Mouse (Mus musculus) monocyte, adult 2 months (primary cell): Measurements from ENCODE around the gene Atp5j2.
"Not testable (repeated sequence)": the region's sequence is repeated elsewhere in the genome, so short reads cannot be mapped to it uniquely, and the experiment has no call there.

Experiments
- DNase-seq, 2 experiments: peaks; one replicate each; pipeline ENCODE4 v3.0.0; 2022; ENCODE audit warnings: low spot score in 2 of 2, low read depth in 1 of 2

Atp5j2 gene

DNA sequence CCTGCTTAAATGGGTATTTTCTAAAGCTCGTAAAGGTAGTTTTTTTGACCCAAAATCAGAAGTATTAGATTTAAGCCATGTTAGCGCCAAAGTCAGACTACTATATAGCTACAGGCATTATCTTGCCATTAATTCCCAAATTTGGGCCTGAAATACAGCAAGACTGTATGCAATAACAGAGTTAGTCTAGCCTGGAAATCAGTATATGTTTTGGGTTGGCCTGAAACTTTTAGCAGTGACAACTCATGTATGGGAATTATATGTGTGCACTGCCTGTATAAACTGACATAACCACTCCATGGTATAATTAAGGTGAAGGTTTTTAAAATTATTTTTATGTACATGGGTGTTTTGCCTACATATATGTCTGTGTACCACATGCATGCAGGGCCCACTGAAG is at the start of gene Atp5j2:
Gene Atp5j2, minus strand, starts transcription at position 101 of the 400 bp plus-strand sequence.
- no peak for DNase-seq

GRCm38 (mm10) chr5:145234636-145235035 is 42.8 kb upstream of the Atp5j2 start:
- no peak for DNase-seq

- DNase-seq: no peak
These were observed 40.1 kb upstream of the Atp5j2 start for GRCm38 (mm10) chr5:145231893-145232411.

- DNase-seq: peak; percentile 94 to 98
These were observed 39.6 kb upstream of the Atp5j2 start, which contains the start of gene Zfp655 for GRCm38 (mm10) chr5:145231367-145231871. TSS of gene Zfp655 (plus strand) at chr5:145231715.

DNA sequence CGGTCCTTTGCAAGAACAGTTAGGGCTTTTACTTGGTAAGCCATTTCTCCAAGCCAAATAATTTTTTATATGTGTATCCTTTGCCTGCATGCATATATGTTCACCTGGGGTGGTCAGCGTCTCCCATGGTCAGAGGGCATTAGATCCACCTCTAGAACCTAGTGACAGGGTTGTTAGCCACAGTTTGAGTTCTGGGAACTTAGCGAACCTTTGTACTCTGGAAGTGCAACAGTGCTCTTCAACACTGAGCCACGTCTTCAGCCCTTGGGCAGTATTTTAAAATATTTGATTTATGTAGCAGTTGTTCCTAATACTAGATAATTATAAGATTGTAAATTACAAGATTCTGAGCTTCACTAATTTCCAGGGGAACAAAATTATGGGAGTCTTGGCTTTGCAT is 38.8 kb upstream of the Atp5j2 start:
- no peak for DNase-seq

DNA sequence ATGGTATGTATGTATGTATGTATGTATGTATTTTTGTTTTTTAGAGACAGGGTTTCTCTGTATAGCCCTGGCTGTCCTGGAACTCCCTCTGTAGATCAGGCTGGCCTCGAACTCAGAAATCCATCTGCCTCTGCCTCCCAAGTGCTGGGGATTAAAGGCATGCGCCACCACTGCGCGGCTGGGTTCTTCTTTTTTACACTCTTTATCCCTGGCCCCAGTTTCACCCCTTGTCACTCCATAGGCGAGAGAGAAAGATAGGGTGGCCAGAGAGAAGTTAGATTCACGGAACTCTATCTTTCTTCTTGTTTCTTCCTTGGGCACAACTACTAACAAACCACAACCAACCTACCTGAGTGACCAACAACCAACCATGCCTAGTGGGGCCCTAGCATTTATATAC is 37.4 kb upstream of the Atp5j2 start:
- DNase-seq: not testable (repeated sequence)

DNA sequence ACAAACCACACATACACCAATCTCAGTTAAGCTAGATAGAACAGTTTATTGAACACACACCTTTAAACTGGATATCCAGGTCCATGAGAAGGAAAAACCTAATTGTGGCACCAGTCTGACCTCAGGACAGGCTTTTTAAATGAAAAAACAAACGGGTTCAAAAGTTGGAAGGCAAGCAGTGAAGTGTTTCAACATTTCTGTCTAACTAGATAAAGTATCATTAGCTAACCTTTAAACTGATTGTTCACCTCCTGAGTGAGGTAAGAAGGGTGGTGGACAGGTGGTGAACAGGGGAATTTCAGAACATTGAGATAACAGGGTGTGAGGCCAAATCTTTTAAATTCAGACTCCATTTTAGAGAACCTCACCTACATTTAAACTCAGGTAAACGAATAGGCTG is 34.6 kb upstream of the Atp5j2 start:
- no peak for DNase-seq

DNA sequence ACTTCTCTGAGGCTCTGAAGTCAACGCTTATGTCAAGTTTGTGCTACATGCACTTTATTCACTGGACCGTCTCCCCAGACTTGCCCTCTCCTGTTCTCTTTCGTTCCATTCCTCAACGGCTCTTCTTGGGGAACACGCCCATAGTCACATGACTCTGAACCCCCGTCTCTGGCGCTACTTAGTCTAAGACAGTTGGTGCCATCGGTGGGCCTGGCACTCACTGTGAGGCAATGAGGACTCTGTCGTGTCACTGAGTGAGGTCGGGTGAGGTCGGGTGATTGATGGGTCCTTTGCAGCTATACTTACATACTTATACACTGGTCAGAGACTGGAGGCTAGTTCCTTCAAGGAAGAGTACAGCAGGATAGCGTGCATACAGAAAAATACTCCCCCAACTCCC is 31.5 kb upstream of the Atp5j2 start:
- no peak for DNase-seq

- no peak for DNase-seq
These were observed 31.0 kb upstream of the Atp5j2 start for GRCm38 (mm10) chr5:145222840-145223239.

DNA sequence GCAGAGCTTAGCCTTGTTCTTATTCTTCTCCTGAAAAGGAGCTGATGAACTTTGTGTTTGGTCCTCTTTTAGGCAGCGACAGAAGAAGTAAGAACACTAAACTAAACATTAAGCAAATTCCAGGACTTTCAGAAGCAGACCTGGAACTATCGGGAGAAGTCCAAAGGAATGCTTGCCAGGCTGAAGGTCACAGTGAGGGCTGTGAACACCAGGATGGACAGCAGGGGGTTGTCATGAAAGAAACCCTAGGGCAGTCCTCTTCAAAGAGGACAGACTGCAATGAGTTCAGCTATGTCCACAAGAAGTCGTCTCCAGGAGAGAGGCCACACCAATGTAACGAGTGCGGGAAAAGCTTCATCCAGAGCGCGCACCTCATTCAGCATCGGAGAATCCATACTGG is 28.1 kb upstream of the Atp5j2 start:
- DNase-seq: no peak

DNA sequence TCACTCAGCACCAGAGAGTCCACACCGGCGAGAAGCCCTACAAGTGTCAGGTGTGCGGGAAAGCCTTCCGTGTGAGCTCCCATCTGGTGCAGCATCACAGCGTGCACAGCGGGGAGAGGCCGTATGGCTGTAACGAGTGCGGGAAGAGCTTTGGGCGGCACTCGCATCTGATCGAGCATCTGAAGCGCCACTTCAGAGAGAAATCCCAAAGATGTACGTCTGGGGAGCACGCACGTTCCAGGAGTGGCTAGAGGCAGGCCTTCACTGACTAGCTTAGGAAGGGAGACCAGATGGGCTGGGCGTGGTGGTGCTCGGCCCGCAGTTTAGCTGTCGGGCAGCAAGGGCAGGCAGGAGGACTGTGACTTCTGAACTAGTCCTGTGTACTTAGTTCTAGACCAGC is 26.8 kb upstream of the Atp5j2 start:
- DNase-seq: no peak

- DNase-seq: no peak
These were observed 26.3 kb upstream of the Atp5j2 start for GRCm38 (mm10) chr5:145218206-145218605.

- no peak for DNase-seq
These were observed 25.9 kb upstream of the Atp5j2 start for GRCm38 (mm10) chr5:145217746-145218145.

DNA sequence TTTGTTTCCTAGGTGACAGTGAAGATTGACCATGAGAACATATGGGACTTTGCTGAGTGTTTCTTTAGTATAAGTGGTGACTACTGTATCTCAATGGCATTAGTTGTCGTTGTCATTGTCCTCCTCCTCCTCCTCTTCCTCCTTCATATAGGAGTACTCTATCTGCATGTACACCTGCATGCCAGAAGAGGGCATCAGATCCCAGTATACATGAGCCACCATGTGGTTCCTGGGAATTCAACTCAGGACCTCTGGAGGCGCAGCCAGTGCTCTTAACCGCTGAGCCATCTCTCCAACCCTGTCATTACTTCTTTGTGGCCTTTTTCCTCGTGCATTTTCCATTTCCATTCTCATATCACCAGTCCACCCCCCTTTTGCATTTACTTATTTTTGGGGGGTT is 22.8 kb upstream of the Atp5j2 start:
- no peak for DNase-seq

GRCm38 (mm10) chr5:145213505-145213904 is 21.6 kb upstream of the Atp5j2 start:
- no peak for DNase-seq

DNA sequence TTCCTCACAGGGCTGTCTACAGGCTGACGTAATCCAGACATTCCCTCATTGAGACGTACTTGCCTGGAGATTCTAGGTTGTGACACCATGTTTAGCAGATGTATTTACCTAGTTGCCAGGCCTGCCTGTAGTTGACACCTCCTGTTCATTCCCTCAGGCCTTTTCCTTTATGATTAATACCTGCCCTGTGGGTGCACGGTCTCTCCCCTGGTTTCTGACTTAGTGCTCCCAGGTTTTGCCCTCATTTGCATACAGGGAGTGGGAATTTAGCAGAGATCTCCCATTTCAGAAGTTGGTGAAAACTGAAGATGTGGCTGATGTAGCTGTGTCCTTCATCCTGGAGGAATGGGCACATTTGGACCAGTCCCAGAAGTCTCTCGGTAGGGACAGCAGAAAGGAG is 20.4 kb upstream of the Atp5j2 start:
- DNase-seq: no peak

DNA sequence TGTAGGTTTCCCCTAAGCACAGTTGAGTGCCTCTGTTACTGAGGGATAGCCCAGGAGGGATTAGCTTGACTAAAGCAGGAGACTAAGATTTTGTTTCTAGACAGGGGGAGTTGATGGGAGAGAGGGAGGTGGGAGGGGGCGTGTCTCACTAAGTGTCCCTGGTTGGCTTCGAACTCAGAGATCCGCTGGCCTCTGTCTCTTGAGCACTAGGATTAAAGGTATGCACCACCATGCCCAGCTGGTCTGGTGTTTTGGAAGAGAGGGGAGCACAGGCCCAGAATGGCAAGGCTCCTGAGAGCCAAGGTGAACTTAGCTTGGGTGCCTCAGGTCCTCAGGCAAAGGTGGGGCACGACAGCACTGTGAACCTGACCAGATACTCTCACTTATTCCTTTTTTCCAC is 19.5 kb upstream of the Atp5j2 start:
- no peak for DNase-seq

DNA sequence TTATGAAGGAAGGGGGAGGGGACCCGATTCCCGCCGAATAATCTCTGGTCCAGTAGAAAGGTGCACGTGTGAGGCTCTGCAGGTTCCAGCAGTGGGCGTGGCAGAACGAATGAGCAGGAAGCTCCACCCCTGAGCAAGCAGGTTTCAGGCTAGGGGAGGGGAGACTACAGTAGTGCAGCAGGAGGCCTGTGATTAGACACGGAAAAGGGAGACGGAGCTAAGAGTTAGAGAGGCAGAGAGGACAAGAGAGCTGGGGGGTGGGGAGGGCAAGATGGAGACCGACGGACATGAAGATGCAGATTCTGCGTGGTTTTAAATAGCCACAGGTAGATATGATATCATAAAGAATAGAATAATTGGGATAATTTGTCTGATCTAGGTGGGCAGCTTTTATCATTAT is 16.5 kb upstream of the Atp5j2 start:
- DNase-seq: not testable (repeated sequence)

DNA sequence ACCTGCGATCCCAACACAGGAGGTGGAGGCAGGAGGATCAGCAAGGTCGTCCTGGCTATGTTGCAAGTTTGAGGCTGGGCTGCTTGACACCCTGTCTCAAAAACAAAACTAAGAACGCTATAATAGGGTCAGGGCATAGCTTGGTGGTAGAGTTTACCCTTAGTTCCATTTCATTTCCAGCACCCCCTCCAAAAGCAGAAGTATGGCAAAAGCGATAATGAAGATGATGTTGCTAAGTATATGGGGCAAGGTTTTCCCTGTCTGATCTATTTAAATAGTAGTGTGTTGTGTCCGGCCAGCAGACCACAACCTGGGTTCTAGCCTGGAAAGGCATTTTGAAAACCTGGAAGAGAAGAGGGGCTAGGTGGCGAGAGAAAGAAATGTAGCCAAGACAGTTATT is 16.1 kb upstream of the Atp5j2 start:
- DNase-seq: no peak

DNA sequence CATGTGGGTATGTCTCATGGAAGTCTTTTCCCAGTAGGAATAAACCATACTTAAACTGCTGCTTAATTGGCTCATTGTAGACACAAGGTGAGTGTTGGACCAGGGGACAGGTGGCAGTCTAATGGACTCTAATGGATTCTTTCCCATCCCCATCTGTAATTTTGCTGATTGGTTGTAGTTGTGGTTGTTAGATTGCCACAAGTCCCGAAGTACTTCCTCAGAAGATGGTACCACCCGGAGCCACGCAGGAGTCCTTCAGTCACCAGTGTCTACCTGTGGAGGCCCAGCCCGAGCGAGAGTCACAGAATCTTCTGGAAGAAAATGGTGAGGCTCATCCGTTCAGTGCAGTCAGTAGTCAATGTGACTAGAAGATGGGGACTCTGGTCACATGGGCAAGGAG is 15.5 kb upstream of the Atp5j2 start:
- DNase-seq: no peak

GRCm38 (mm10) chr5:145205041-145205440 is 13.2 kb upstream of the Atp5j2 start:
- no peak for DNase-seq

DNA sequence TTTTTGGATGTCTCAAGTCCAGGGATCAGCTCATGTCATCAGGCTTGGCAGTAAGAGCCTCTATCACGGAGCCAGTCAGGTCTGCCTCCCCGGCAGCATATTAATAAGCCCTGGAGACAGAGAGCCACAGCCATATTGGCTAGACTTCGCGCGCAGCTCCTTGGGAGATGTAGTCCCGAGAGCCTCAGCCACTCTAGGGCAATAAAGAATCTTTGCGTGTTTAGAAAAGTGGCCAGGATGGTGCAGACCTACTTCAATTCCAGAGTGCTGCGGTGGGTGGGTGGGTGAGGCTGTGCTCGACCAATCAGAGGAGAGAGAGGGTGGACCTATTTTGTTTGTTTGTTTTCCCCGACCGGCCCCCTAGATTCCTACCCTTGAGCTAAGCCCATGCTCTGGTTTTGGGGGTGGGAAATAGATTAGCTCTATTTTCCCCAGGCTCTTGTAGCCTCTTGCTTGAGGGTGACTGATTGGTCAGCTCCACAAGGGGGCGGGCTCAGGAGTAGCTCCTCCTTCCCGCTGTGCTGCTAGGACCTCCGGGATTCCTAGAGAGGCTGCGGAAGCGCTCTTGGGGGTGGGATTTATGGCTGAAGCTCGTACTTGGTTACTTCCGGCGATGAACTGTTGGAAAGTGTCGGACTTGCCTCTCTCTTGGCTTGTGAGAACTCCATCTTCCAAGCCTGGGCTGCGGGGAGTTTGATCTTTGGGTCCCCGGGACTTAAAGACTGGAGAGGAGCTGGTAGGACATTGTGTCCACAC is 12.3 kb upstream of the Atp5j2 start, which contains the start of gene Zkscan5:
Gene Zkscan5, plus strand, starts transcription at position 627 of the 756 bp plus-strand sequence.
- DNase-seq: peak; percentile 92 to 93

DNA sequence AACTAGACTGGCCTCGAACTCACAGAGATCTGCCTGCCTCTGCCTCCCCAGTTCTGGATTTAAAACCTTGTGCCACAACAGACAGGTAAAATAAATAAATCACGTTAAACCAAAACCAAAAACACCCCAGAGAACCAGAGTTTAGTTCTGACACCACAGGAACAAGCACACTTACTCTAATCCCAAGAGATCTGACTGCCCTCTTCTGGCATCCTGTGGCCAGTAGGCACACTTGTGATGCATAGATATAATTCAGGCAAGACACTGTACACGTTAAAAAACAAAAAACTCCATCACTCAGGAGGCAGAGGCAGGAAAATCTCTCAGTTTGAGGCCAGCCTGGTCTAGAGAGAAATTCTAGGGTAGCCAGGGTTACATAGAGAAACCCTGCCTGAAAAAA is 10.6 kb upstream of the Atp5j2 start:
- no peak for DNase-seq
